Mouse (Mus musculus): Measurements from ENCODE around the gene Kpna1.
"Not testable (repeated sequence)": the region's sequence is repeated elsewhere in the genome, so short reads cannot be mapped to it uniquely, and the experiment has no call there.

The Kpna1 gene

DNA sequence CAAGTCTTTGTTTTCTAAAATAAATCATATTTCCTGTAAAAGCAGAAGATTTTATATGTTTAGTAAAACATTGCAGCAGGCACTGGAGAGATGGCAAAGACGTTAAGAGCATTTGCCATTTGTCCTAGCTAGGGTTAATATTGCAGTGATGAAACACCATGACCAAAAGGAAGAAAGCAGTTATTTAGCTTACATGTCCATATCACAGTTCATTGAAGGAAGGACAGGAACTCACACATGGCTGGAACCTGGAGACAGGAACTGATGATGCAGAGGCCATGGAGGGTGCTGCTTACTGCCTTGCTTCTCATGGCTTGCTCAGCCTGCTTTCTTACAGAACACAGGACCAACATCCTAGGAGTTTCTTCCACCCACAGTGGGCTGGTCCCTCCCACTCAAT is 13.8 kb downstream of the Kpna1 start:
- no peak for DNase-seq (ENCODE audit: low spot score)

DNA sequence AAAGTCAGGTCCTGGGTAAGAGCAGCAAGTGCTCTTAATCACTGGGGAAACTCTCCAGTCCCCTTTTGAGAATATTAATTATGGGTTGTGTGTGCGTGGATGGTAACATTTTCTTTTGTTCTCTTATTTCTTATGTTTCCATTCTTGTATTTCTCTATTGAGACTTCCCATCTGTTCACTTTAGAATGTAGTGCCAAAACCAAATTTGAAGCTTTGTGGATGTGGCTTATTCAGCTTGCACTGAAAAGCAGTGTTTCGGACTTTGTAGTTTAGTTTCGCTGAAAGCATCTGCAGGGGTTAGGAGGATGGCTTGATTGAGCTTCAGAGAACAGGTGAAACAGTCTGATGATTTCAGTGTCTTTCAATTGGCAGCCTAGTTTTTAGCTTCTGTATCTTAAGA is 14.8 kb downstream of the Kpna1 start:
- no peak for DNase-seq (ENCODE audit: low spot score)

DNA sequence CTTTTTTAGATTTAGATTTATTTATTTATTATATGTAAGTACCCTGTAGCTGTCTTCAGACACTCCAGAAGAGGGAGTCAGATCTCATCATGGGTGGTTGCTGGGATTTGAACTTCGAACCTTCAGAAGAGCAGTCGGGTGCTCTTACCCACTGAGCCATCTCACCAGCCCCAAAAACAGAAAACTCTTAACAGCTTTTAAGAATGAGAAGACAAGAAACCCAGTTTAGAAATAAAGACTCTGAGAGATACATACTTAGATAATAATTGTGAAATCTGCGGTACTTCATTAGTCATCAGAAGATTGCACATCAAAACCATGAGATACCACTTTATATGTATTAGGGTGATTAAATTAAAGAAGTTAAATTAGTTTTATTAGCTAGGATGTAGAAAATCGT is 20.3 kb downstream of the Kpna1 start:
- DNase-seq (ENCODE audit: low spot score) = not testable (repeated sequence)

DNA sequence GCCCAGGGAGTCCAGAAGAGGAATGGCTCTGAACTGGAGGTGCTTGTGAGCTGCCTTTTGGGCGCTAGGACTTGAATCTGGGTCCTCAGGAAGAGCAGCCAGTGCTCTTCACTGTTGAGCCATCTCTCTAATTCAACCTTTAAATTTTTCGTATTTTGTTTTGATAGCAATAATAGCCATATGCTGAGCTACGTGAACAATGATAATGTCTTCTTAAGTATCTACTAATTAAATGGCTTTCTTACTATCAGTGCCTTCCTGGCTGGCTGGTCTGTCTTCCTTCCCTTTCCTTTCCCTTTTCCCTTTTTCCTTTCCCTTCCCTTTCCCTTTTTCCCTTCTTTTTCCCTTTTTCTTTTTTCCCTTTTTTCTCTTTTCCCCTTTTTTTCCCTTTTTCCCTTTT is 29.8 kb downstream of the Kpna1 start:
- no peak for DNase-seq (ENCODE audit: low spot score)

DNA sequence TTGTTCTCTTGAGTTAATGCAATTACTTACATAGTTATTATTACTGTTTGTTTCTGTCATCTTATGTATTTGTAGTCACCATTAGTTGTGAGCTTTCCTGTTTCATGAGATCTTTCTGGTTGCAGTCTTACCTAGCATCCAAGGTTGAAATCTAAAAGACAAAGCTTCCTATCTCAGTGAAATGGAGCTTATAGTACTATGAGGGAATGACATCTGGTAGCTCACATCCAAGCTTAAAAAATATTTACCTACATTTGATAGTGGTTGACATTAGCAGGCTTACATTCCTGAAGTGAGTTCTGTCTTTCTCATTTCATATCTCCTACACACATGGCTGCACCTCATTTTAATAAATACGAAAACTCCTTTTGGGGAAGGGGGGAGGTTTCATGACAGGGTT is 37.8 kb downstream of the Kpna1 start:
- no peak for DNase-seq (ENCODE audit: low spot score)

DNA sequence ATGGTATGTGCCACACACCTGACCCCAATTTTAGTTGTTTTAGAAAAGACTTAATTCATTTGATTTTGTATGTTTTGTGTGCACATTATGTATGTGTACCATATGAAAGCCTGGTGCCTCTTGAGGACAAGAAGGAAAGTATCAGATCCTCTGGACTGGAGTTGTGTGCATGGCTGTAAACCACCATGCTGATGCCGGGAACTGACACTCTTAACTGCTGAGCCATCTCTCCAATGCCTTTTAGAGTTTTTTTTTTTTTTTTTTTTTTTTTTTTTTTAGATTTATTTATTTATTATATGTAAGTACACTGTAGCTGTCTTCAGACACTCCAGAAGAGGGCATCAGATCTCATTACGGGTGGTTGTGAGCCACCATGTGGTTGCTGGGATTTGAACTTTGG is 49.6 kb downstream of the Kpna1 start:
- DNase-seq (ENCODE audit: low spot score) = not testable (repeated sequence)

DNA sequence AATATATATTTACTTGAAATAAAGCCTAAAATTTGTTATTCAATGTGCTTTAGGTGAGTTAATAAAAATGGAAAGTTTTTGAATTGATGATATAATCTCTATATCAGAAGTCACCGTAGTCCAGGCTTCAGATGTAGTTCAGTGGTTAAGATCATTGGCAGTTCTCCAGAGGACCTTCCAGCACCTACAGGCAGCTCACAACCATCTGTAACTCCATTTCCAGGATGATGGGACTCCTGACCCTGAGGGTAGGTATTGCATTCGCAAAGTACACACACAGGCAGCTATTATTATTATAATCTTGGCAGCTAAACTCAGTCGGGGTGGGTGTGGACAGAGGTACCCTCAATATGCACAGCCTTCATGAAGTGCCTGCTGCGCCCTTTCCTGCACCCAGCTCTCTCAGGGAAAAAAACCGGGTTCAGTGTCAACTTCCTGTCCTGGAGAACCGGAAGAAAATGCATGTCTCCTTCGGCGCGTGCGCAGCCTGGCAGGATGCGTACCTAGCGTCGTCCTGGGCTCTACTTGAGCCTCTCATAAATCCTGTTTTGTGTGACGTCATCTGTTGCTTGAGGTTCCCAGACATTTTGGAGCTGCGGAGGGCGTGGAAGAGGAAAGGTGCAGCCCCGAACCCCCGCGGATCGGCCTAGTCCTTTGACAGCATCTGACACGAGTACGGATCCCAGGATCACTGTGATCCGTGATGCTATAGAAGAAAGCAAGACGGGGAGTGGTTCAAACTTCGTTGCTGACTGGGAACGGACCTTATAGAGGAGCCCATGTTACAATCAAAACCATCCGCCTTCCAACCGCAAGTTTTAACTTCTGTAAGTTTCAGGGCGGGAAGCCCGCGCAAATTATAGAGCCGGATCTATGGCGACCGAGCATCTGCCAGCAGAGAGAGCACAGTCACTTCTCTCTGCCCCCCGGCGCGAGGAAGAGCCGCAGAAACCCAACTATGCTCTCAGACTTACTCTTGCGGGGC is 62.4 kb downstream of the Kpna1 start, which contains the start of gene Wdr5b:
TSS of gene Wdr5b (plus strand) at position 551 of the 985 bp plus-strand sequence.
- peak; percentile 86 for DNase-seq (ENCODE audit: low spot score)

DNA sequence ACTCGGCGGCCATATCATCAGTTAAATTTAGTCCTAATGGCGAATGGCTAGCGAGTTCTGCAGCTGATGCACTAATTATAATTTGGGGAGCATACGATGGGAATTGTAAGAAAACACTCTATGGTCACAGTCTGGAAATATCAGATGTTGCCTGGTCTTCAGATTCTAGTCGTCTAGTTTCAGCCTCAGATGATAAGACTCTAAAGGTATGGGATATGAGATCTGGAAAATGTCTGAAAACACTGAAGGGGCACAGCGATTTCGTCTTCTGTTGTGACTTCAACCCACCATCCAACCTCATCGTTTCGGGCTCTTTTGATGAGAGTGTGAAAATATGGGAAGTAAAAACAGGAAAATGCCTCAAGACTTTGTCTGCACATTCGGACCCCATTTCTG is 63.1 kb downstream of the Kpna1 start:
- DNase-seq (ENCODE audit: low spot score) = no peak

DNA sequence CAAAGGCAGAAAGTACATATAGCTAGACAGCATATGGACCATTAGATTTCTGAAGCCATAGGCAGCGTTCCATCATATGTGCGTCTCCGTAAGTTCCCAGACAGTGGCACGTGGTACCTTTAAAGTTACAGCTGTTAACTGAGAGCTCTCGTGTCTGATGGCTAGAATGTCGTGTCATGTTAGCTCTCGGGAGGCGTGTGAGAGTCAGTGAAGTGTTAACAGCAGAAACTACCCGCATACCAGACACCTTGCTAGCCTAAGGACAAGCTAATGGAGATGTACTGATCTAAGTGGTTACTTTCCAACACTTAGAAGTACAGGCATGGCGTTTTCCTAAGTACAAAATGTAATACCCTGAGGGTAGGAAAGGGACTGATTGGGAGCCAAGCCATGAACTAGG is 64.5 kb downstream of the Kpna1 start:
- DNase-seq (ENCODE audit: low spot score) = no peak

DNA sequence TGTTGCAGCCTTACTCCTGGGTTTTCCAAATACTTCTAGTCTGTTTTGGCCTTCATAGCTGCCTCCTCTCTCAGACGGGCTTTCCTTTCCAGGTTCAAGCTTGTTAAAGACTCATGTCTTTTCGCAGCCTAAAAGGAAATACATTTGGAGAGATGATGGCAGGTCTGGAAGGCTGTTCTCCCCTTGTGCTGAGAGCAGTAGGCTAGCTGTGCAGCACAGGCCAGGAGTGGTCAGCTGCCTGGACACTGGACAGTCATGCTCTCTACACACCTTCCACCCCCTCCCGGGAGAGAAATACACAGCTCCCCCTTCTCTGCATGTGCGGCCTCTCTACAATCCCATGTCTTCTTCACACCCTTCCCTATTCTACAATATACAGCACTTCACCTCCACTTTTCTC is 65.4 kb downstream of the Kpna1 start:
- DNase-seq (ENCODE audit: low spot score) = no peak

DNA sequence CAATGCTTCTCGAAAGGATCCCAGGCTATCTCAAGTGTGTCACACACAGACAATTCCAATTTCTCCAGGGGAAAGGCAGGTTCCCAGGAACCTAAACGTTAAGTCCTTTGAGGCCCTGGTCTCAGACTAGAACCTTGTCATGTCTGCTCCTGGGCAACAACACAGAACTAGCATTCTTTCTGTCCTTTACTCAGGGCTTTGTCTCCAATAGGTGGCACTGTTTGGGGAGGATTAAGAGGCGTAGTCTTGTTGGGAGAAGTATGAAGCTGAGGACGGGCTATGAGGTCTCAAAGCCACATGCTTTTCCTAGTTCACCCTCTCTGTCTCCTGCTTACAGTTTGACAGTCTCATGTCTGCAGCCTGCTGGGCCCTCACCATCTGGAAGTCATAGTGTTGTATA is 69.0 kb downstream of the Kpna1 start:
- no peak for DNase-seq (ENCODE audit: low spot score)

DNA sequence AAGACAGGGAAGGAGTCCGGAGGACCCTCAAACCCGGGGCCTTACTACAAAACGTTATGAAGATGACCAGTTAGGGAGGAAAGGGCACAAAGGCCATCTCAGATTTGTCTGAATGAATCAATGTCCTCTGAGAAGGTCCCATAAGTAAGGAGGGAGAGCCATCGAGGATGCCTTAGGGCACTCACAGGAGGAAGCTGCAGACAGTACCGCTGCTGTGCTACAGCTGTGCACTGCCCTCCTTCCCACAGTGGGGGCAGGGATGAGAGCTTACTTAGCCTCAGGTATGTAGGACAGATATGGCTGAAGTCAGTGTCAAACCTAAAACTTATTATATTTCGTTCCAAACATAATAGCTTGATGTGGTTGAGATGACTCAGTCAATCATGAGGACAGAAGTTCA is 72.9 kb downstream of the Kpna1 start:
- DNase-seq (ENCODE audit: low spot score) = no peak

DNA sequence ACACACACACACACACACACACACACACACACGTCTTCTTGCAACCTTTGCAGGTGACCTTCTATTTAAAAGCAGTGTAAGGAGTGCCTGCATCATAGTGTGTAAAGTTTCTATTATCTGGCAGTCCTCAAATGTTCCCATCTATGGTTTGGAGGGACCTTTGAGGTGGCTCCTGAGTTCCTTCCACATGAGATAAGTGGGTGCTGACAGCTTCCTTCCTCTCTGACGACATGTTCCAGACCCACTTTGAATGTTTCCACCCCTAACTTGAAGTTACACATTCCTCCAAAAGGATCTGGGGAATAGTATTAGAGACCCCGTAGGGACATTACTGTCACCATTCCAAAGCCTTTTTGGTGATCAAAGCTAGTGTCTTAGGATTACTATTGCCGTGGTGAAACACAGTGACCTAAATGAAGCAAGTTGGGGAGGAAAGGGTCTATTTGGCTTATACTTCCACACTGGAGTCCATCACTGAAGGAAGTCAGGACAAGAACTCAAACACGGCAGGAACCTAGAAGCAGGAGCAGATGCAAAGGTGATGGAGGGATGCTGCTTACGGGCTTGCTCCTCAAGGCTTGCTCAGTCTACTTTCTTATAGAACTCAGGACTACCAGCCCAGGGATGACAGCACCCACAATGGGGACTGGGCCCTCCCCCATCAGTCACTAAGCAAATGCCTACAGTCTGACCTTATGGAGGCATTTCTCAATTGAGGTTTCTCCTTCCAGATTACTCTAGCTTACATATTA is 75.2 kb downstream of the Kpna1 start:
- no peak for DNase-seq (ENCODE audit: low spot score)

DNA sequence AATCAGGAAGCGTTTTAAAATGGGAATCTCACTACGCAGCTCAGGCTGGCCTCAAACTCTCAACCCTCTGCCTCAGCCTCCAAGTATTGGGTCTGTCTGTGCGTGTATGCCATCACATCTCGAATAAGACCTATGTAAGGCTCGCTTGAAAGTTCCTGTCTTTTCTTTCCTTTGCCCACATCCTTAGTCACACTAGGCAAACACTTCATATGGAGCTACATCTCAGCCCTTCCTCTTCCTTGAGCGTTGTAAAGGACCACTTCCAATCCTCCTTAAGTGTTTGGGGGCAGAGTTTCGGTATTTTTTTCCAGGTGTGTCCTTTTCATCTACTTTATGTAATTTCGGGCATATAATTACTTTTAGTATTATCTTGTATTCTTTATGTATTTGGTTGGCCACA is 76.4 kb downstream of the Kpna1 start:
- no peak for DNase-seq (ENCODE audit: low spot score)

DNA sequence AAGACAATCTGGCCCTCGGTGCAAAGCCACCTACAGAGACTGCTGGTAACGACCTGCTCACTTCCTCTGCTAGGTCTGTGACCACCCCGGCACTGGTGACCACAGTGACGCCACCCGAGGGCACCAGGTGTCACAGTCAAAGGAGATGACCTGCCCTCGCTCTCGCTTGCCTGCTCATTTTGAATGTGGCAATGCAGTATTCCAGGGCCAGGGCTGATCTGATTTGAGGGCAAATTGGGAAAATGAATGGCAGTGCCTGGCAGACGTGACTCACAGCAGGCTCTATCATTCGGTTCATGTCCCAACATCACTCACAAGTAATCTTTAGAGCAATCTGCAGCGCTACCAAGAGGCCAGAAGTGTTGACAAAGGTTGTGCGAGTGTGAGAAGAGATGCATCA is 77.9 kb downstream of the Kpna1 start:
- DNase-seq (ENCODE audit: low spot score) = no peak

DNA sequence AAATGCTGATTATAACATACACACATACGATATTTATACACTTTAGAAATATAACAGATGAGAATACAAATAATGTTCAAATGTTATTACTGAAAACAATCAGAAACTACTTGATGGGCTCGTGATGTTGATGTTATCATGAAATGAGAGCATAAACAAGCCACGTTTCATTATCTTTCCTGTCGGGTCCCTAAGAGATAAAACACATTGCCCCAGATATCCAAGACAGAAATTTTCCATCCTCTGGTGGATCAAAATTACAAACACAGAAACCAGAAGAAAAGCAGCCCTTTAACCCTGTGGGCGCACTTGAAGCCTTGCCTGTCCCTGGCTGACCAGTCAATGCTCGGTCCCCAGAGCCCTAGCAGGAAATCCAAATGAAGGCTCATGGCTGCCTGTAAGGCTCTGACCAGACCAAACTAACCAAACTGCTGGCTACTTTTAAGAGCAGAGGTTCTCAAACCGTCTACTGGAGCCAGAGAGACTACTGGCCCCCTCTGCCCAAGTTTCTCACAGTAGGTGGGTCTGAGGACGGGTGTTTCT is 79.5 kb downstream of the Kpna1 start:
- DNase-seq (ENCODE audit: low spot score) = no peak

DNA sequence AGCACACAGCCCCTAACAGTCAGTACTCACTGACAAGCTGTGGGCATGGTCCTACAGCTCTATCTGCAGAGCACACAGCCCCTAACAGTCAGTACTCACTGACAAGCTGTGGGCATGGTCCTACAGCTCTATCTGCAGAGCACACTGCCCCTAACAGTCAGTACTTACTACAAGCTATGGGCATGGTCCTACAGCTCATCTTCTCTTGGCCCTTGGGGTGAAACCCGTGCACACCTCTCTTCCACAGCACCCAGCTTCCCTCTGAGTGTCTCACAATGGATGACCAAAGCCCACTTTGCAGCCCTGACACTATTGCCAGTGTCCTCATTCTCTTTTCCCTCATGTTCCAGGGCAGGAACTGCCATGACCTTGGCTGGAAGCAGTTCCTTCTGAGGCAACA is 84.0 kb downstream of the Kpna1 start:
- not testable (repeated sequence) for DNase-seq (ENCODE audit: low spot score)

DNA sequence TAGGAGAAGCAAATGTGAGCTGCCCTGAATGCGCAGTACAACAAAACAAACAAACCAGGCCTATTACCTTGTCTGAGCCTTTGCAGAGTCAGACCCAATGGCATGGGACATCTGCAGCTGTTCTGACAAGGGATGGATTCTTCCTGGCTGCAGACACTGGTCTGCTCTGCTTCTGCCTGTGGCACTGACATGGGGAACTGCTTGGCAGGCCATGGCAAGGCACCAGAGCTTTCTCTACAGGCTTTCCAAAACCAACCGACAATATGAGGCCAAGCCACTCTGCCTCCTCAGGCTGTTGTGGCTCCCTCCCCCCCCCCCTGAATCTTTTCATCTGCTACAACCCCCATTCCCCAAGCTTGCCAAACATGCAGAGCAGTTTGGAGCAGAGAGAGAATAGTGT is 84.8 kb downstream of the Kpna1 start:
- no peak for DNase-seq (ENCODE audit: low spot score)

DNA sequence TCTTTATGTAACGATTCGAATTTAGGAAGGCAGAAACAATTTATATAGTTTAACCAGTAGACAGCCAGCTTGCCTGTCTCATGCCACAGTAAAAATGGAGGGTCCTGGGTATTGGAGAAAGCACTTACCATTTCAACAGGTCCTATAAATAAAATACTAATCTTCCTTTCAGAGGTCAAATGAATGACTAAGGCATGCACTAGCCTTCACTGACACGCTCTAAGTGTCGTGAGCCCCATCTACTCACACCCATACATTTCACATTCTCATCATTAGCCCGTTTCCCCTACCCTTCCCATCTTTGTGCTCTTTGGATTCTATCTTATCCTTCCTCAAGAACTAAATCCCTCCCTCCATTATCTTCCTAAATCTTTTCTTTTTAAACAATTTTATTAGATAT is 86.4 kb downstream of the Kpna1 start:
- DNase-seq (ENCODE audit: low spot score) = no peak

DNA sequence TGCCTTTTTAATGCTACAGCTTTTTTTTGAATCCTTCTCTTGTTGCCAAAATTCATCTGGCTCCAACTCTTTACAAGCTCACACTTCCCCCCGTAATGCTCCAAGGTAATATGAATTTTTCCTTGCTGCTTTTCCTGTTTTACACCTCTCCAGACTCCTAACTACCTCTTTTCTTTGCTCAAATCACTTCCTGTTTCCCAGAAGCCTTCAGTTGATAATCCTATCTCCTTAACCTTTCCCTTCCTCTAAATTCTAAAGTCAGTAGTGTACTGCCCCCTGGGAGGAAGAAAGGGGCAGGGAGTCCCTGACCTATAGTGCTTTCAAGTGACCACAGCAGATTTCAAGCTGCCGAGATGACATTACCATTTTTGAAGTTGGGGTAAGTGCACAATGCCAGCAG is 89.1 kb downstream of the Kpna1 start:
- DNase-seq (ENCODE audit: low spot score) = no peak

DNA sequence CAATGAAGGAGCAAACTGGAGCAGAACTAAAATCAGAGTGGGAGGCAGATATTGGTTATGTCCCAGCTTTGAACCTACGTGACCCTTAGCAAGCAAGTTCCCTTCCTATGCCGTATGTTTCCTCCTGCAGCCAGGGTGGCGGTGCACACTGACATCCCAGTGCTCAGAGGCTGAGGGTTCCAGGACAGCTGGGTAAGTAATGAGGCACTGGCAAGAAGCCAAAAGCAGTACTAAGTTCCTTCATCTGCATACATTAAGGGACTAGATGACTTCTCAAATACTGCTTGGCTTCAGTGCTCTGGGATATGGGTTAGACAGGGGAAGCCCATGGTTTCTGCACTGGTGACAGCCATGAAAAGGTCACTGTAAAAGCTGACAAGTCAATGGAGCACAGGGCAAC is 89.8 kb downstream of the Kpna1 start:
- DNase-seq (ENCODE audit: low spot score) = no peak

DNA sequence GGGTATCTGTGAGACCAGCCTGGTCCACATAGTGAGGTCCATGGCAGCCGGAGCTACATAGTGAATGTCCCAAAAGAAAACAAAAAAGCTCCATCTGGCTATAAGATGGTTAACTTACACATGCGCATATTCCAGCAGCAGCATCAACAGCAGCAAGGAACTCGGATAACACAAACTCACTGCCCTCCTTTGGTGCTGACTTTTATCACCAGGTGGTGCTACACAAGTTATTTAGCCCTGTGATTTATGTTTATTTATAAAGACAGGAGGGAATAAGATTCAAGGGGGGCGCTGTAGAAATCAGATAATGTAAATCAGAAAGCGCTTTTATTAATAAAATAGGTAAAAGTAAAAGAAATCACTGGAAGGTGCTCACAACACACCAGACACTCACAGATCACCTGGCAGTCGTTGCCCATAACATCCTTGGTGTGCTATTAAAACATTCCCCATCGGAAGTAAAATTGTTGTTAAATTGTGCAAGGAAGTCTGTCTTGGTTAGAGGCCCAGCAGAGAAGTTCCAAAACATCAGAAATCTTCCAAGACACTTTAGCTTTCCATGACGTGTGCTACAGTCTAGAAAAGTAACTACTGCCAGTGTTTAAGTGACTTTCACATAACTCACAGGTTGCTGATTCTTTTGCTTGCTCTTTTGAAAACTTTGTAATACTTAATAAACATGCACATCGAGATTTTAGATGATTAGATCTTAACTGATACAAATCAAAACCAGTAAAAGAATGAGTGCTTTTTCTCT is 91.4 kb downstream of the Kpna1 start:
- DNase-seq (ENCODE audit: low spot score) = no peak
